Comparison of ENCODE assay signal across 25 mouse cellular contexts in the genomic region with DNA sequence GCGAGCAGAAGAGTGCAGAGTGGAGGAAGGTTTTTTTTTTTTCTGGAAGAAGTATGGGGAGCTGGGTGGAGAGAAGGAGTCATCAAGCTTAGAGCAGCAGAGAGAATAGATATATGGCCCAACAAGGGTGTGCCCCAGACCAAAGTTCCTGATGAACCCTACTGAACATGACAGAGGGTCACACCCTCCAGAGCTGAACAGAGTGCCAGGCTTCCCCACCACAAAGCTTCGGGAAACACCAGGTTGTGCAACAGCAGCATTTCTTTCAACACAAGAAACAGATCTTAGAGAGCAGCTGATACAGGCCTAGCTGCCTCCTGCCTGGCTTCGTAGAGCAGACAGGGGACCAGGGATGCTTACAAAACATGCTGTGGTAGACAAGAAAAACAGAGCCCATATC. TPM values are rescaled to one million over a fixed set of nuclear protein-coding genes. Genes with fewer than 3 reads are reported as not detected.
DNase-seq lines count a peak whose midpoint lies in the region; ATAC-seq and TF ChIP-seq lines count a peak whose summit lies in the region.
"Had no signal": no experiment of that assay in that cellular context is flagged by ENCODE, and none has a peak within 500 bp of the region (broad histone marks: within the 10 kb centered on the region; RNA-seq: fewer than 3 reads in every experiment).

No protein-coding gene starts in this region.

- TF ChIP-seq CTCF in stomach, postnatal 0 days (IDR thresholded peaks at IDR 0.05; ENCODE audit: low read depth) = no peak

- H3K27me3 ChIP-seq in liver, embryonic 15.5 days = peaks cover 13% of the 10 kb centered on the region; the same call in 1 of the 2 replicates
- H3K27me3 ChIP-seq in liver, embryonic 11.5 days (replicated peaks; ENCODE audit: control insufficient read depth, insufficient read depth, low read length) = no peaks in the 10 kb centered on the region
- H3K27me3 ChIP-seq in intestine, embryonic 16.5 days (replicated peaks; ENCODE audit: control insufficient read depth, insufficient read depth, low read length) = no peaks in the 10 kb centered on the region
- no peaks in the 10 kb centered on the region for H3K27me3 ChIP-seq in stomach, postnatal 0 days (ENCODE audit: control insufficient read depth, insufficient read depth, low read length)
- H3K27me3 ChIP-seq: heart, embryonic 15.5 days had no signal

- H3K79me2 ChIP-seq in macrophage (ENCODE audit: inconsistent target) = no peaks in the 10 kb centered on the region

- H3K9me3 ChIP-seq in liver, embryonic 15.5 days (replicated peaks) = no peaks in the 10 kb centered on the region
- no peaks in the 10 kb centered on the region for H3K9me3 ChIP-seq in liver, embryonic 11.5 days (ENCODE audit: control insufficient read depth, low read length)
- H3K9me3 ChIP-seq in intestine, embryonic 16.5 days (ENCODE audit: control insufficient read depth, low read length) = no peaks in the 10 kb centered on the region
- H3K9me3 ChIP-seq in stomach, postnatal 0 days (ENCODE audit: control insufficient read depth, low read length) = no peaks in the 10 kb centered on the region
- H3K9me3 ChIP-seq: heart, embryonic 15.5 days; hindbrain, embryonic 10.5 days; limb, embryonic 15.5 days; megakaryocyte, embryonic 14.5 days; midbrain, embryonic 15.5 days; neural tube, embryonic 12.5 days had no signal

- no peak for TF ChIP-seq EP300 in stomach, postnatal 0 days (optimal IDR thresholded peaks at IDR 0.05)

- 50% methylated on average over 3 of the region's 3 CpGs for WGBS in liver, embryonic 15.5 days (ENCODE audit: insufficient replicate concordance)
- WGBS in liver, embryonic 11.5 days = 75% methylated on average over 3 of the region's 3 CpGs
- WGBS in intestine, embryonic 16.5 days = 65% methylated on average over 3 of the region's 3 CpGs
- 24% methylated on average over 3 of the region's 3 CpGs for WGBS in macrophage (ENCODE audit: missing documents)
- WGBS in stomach, postnatal 0 days = 65% methylated on average over 3 of the region's 3 CpGs

- H3K27ac ChIP-seq in liver, embryonic 15.5 days (replicated peaks) = no peak overlapping the region
- no peak overlapping the region for H3K27ac ChIP-seq in liver, embryonic 11.5 days (ENCODE audit: low read depth, low read length)
- H3K27ac ChIP-seq in intestine, embryonic 16.5 days (ENCODE audit: low read length) = no peak overlapping the region
- peak overlapping the region; percentile 7; the same call in 1 of the 2 replicates for H3K27ac ChIP-seq in macrophage
- H3K27ac ChIP-seq in stomach, postnatal 0 days (replicated peaks) = no peak overlapping the region
- H3K27ac ChIP-seq: heart, adult 2 months; heart, embryonic 15.5 days; hindbrain, embryonic 10.5 days; layer of hippocampus, adult 2 months; limb, embryonic 15.5 days; midbrain, embryonic 15.5 days; neural tube, embryonic 12.5 days had no signal

- no peak overlapping the region for H3K9ac ChIP-seq in liver, embryonic 15.5 days
- no peak overlapping the region for H3K9ac ChIP-seq in liver, embryonic 11.5 days (ENCODE audit: low read depth, low read length)
- H3K9ac ChIP-seq in intestine, embryonic 16.5 days (ENCODE audit: low read depth, low read length) = no peak overlapping the region
- H3K9ac ChIP-seq in stomach, postnatal 0 days (ENCODE audit: low read length) = no peak overlapping the region
- H3K9ac ChIP-seq: heart, embryonic 15.5 days; limb, embryonic 15.5 days; midbrain, embryonic 15.5 days; neural tube, embryonic 12.5 days had no signal

- H3K4me2 ChIP-seq in liver, embryonic 15.5 days = 0 out of 2 replicates have a peak overlapping the region, but pooled peaks have one; percentile 3
- H3K4me2 ChIP-seq in liver, embryonic 11.5 days = no peak overlapping the region
- no peak overlapping the region for H3K4me2 ChIP-seq in intestine, embryonic 16.5 days (ENCODE audit: low read depth, low read length)
- no peak overlapping the region for H3K4me2 ChIP-seq in stomach, postnatal 0 days (replicated peaks; ENCODE audit: low read depth)
- H3K4me2 ChIP-seq: heart, embryonic 15.5 days; limb, embryonic 15.5 days; midbrain, embryonic 15.5 days; neural tube, embryonic 12.5 days had no signal

- DNase-seq in liver, embryonic 11.5 days (ENCODE audit: low spot score) = no peak
- no peak for DNase-seq in stomach, postnatal 0 days (ENCODE audit: low spot score)
- no peak for DNase-seq in MN1 (ENCODE audit: low spot score)
- DNase-seq: adrenal gland, adult 2 months; cerebellum, adult 2 months; cerebellum, postnatal 36 days; gastrocnemius, postnatal 10 days; kidney, adult 8-10 months; kidney, postnatal 14 days; spleen, adult 18-20 months had no signal

- H3K4me1 ChIP-seq in liver, embryonic 15.5 days (replicated peaks) = peaks cover 46% of the 10 kb centered on the region
- peaks cover 14% of the 10 kb centered on the region for H3K4me1 ChIP-seq in liver, embryonic 11.5 days (replicated peaks; ENCODE audit: control insufficient read depth, insufficient read depth, low read length)
- peaks cover 12% of the 10 kb centered on the region for H3K4me1 ChIP-seq in intestine, embryonic 16.5 days (ENCODE audit: control insufficient read depth, insufficient read depth, low read length)
- no peaks in the 10 kb centered on the region; the same call in 1 of the 2 replicates for H3K4me1 ChIP-seq in stomach, postnatal 0 days (replicated peaks; ENCODE audit: control insufficient read depth, insufficient read depth)
- H3K4me1 ChIP-seq: midbrain, embryonic 15.5 days had no signal

- no peaks in the 10 kb centered on the region for H3K36me3 ChIP-seq in liver, embryonic 15.5 days (replicated peaks)
- no peaks in the 10 kb centered on the region for H3K36me3 ChIP-seq in liver, embryonic 11.5 days (ENCODE audit: control insufficient read depth, insufficient read depth, low read length)
- H3K36me3 ChIP-seq in intestine, embryonic 16.5 days (ENCODE audit: control insufficient read depth, insufficient read depth, low read length) = no peaks in the 10 kb centered on the region
- H3K36me3 ChIP-seq in macrophage (ENCODE audit: inconsistent target) = 0 out of 2 replicates have a peak, but pooled peaks cover under 1% of the 10 kb centered on the region
- no peaks in the 10 kb centered on the region for H3K36me3 ChIP-seq in stomach, postnatal 0 days (ENCODE audit: control insufficient read depth, insufficient read depth, low read length)
- H3K36me3 ChIP-seq: heart, embryonic 15.5 days; hindbrain, embryonic 10.5 days; limb, embryonic 15.5 days; midbrain, embryonic 15.5 days; neural tube, embryonic 12.5 days had no signal

- no peak overlapping the region for H3K4me3 ChIP-seq in liver, embryonic 15.5 days (replicated peaks)
- H3K4me3 ChIP-seq in liver, embryonic 11.5 days (ENCODE audit: low read depth, low read length) = no peak overlapping the region
- H3K4me3 ChIP-seq in intestine, embryonic 16.5 days (ENCODE audit: low read length) = no peak overlapping the region
- no peak overlapping the region for H3K4me3 ChIP-seq in macrophage (ENCODE audit: inconsistent target)
- H3K4me3 ChIP-seq in stomach, postnatal 0 days (ENCODE audit: low read depth, low read length) = no peak overlapping the region
- H3K4me3 ChIP-seq: erythroblast, embryonic 14.5 days; heart, adult 2 months; heart, embryonic 15.5 days; hindbrain, embryonic 10.5 days; layer of hippocampus, adult 2 months; limb, embryonic 15.5 days; megakaryocyte, embryonic 14.5 days; midbrain, embryonic 15.5 days; neural tube, embryonic 12.5 days had no signal

- no peak for ATAC-seq in liver, embryonic 15.5 days (ENCODE audit: insufficient read depth)
- ATAC-seq in liver, embryonic 11.5 days (replicated peaks; ENCODE audit: low FRiP score) = no peak
- ATAC-seq in intestine, embryonic 16.5 days = peak; percentile 71
- 0 out of 2 replicates have a peak, but pooled peaks have one; percentile 9 for ATAC-seq in stomach, postnatal 0 days (ENCODE audit: low FRiP score, low TSS enrichment)
- no peak for ATAC-seq in erythroblast, adult 5-6 weeks (replicated peaks; ENCODE audit: low FRiP score, poor library complexity, severe bottlenecking)
- ATAC-seq: forebrain, embryonic 14.5 days; midbrain, embryonic 15.5 days had no signal

RNA-seq across cellular contexts. Expression of a gene that starts 1.7 kb away (rescaled TPM):
- polyA plus RNA-seq in liver, embryonic 15.5 days (2015; fragmentation: Nextera tagmentation; extraction: Ambion mirVana) = 0.16 and 0.28 TPM in 2 replicates
- 0.12 TPM in 1 of 2 replicates, not detected in the other for polyA plus RNA-seq in liver, embryonic 11.5 days (2014; fragmentation: Nextera tagmentation; extraction: Ambion mirVana)
- polyA plus RNA-seq in intestine, embryonic 16.5 days (2015; fragmentation: Nextera tagmentation; extraction: Ambion mirVana) = 0.38 and 0.55 TPM in 2 replicates
- 100 to 1,000 TPM in 16 of 26 experiments, 10 to 100 TPM in 10; 34.5 to 374 (median 136) TPM for total RNA-seq in macrophage (2018; cell fraction: chromatin; rRNA removed)
- total RNA-seq in macrophage (2018; cell fraction: cytosol; rRNA removed) = 10 to 100 TPM in 13 of 26 experiments, 1 to 10 TPM in 13; 2.3 to 23.1 (median 9.9) TPM
- total RNA-seq in macrophage (2018; cell fraction: nucleus; rRNA removed) = 100 to 1,000 TPM in 11 of 26 experiments, 10 to 100 TPM in 15; 16.1 to 299 (median 87.6) TPM
- polyA plus RNA-seq in macrophage (2018) = 2.4 to 8.0 TPM (median 3.1 TPM) in 3 replicates
- polyA plus RNA-seq in stomach, postnatal 0 days (2015; fragmentation: Nextera tagmentation; extraction: Ambion mirVana) = 1.1 and 1.2 TPM in 2 replicates
- 1.0 and 1.5 TPM in 2 replicates for total RNA-seq in erythroblast, adult 5-6 weeks (2015; ENCODE audit: low replicate concordance)
- 0.43 TPM in 1 of 2 replicates, not detected in the other for total RNA-seq in erythroblast, adult 5-6 weeks (2017; ENCODE audit: low replicate concordance)
- polyA plus RNA-seq: erythroblast, embryonic 14.5 days had no signal

RNA-seq across cellular contexts. Expression of a gene that starts 12.7 kb away (rescaled TPM):
- 155 and 216 TPM in 2 replicates for polyA plus RNA-seq in liver, embryonic 15.5 days (2015; fragmentation: Nextera tagmentation; extraction: Ambion mirVana)
- 419 and 473 TPM in 2 replicates for polyA plus RNA-seq in liver, embryonic 11.5 days (2014; fragmentation: Nextera tagmentation; extraction: Ambion mirVana)
- polyA plus RNA-seq in intestine, embryonic 16.5 days (2015; fragmentation: Nextera tagmentation; extraction: Ambion mirVana) = 440 and 455 TPM in 2 replicates
- 100 to 1,000 TPM in 4 of 26 experiments, 10 to 100 TPM in 21, 1 to 10 TPM in 1; 6.4 to 146 (median 47.1) TPM for total RNA-seq in macrophage (2018; cell fraction: chromatin; rRNA removed)
- total RNA-seq in macrophage (2018; cell fraction: cytosol; rRNA removed) = 100 to 1,000 TPM; 208 to 352 (median 256) TPM
- 100 to 1,000 TPM in 6 of 26 experiments, 10 to 100 TPM in 20; 14.0 to 197 (median 70.2) TPM for total RNA-seq in macrophage (2018; cell fraction: nucleus; rRNA removed)
- 215 to 532 TPM (median 387 TPM) in 3 replicates for polyA plus RNA-seq in macrophage (2018)
- polyA plus RNA-seq in stomach, postnatal 0 days (2015; fragmentation: Nextera tagmentation; extraction: Ambion mirVana) = 507 and 641 TPM in 2 replicates
- total RNA-seq in erythroblast, adult 5-6 weeks (2015; ENCODE audit: low replicate concordance) = 69.9 and 81.5 TPM in 2 replicates
- total RNA-seq in erythroblast, adult 5-6 weeks (2017; ENCODE audit: low replicate concordance) = 31.2 and 92.7 TPM in 2 replicates

RNA-seq across cellular contexts. Expression of a gene that starts 14.1 kb away (rescaled TPM):
- polyA plus RNA-seq in liver, embryonic 15.5 days (2015; fragmentation: Nextera tagmentation; extraction: Ambion mirVana) = 5.3 and 5.8 TPM in 2 replicates
- 17.6 and 19.6 TPM in 2 replicates for polyA plus RNA-seq in liver, embryonic 11.5 days (2014; fragmentation: Nextera tagmentation; extraction: Ambion mirVana)
- polyA plus RNA-seq in intestine, embryonic 16.5 days (2015; fragmentation: Nextera tagmentation; extraction: Ambion mirVana) = 12.7 and 15.5 TPM in 2 replicates
- 100 to 1,000 TPM in 3 of 26 experiments, 10 to 100 TPM in 23; 17.6 to 138 (median 53.8) TPM for total RNA-seq in macrophage (2018; cell fraction: chromatin; rRNA removed)
- 10 to 100 TPM in 24 of 26 experiments, 1 to 10 TPM in 2; 8.5 to 22.4 (median 12.4) TPM for total RNA-seq in macrophage (2018; cell fraction: cytosol; rRNA removed)
- total RNA-seq in macrophage (2018; cell fraction: nucleus; rRNA removed) = 100 to 1,000 TPM in 1 of 26 experiments, 10 to 100 TPM in 25; 14.0 to 112 (median 30.9) TPM
- 8.5 to 9.6 TPM (median 9.1 TPM) in 3 replicates for polyA plus RNA-seq in macrophage (2018)
- polyA plus RNA-seq in stomach, postnatal 0 days (2015; fragmentation: Nextera tagmentation; extraction: Ambion mirVana) = 10.0 and 11.3 TPM in 2 replicates
- total RNA-seq in erythroblast, adult 5-6 weeks (2015; ENCODE audit: low replicate concordance) = 2.5 and 10.9 TPM in 2 replicates
- total RNA-seq in erythroblast, adult 5-6 weeks (2017; ENCODE audit: low replicate concordance) = 2.6 and 7.7 TPM in 2 replicates

RNA-seq across cellular contexts. Expression of a gene that starts 58.8 kb away (rescaled TPM):
- 0.12 TPM in 1 of 2 replicates, not detected in the other for polyA plus RNA-seq in liver, embryonic 15.5 days (2015; fragmentation: Nextera tagmentation; extraction: Ambion mirVana)
- 0.22 and 0.48 TPM in 2 replicates for polyA plus RNA-seq in liver, embryonic 11.5 days (2014; fragmentation: Nextera tagmentation; extraction: Ambion mirVana)
- polyA plus RNA-seq in intestine, embryonic 16.5 days (2015; fragmentation: Nextera tagmentation; extraction: Ambion mirVana) = 0.43 and 0.47 TPM in 2 replicates
- total RNA-seq in macrophage (2018; cell fraction: chromatin; rRNA removed) = 10 to 100 TPM in 13 of 26 experiments, 1 to 10 TPM in 13; 1.0 to 46.1 (median 8.1) TPM
- total RNA-seq in macrophage (2018; cell fraction: cytosol; rRNA removed) = 1 to 10 TPM in 8 of 26 experiments, under 1 TPM in 18; 0.09 to 3.1 (median 0.42) TPM
- total RNA-seq in macrophage (2018; cell fraction: nucleus; rRNA removed) = 10 to 100 TPM in 8 of 26 experiments, 1 to 10 TPM in 16, under 1 TPM in 2; 0.54 to 24.0 (median 4.0) TPM
- polyA plus RNA-seq in macrophage (2018) = 0.07 to 1.1 TPM in 2 of 3 replicates, not detected in the other
- 0.07 and 0.12 TPM in 2 replicates for polyA plus RNA-seq in stomach, postnatal 0 days (2015; fragmentation: Nextera tagmentation; extraction: Ambion mirVana)
- total RNA-seq in erythroblast, adult 5-6 weeks (2015; ENCODE audit: low replicate concordance) = not detected in 2 replicates
- not detected in 2 replicates for total RNA-seq in erythroblast, adult 5-6 weeks (2017; ENCODE audit: low replicate concordance)
- total RNA-seq: adrenal gland, adult 2 months; gastrocnemius, postnatal 10 days; heart, adult 2 months had no signal
- polyA plus RNA-seq: adrenal gland, adult 2 months; embryonic facial prominence, embryonic 11.5 days; erythroblast, embryonic 14.5 days; forebrain, embryonic 14.5 days; heart, adult 2 months; neural tube, embryonic 12.5 days had no signal

Comparison
In these comparisons a context has a peak if more than half of its experiments do, and no peak if none do; other contexts are left out.
1. ATAC-seq: peak in intestine, embryonic 16.5 days (single experiment) and stomach, postnatal 0 days (single experiment); none in liver, embryonic 15.5 days (single experiment), liver, embryonic 11.5 days (single experiment) and erythroblast, adult 5-6 weeks (single experiment).